Mouse (Mus musculus) MEL (cell line): ENCODE measurements around the gene Dlec1.

Source experiments
- CTCF ChIP-seq, 3 experiments: IDR thresholded peaks in 2 of 3; conservative IDR thresholded peaks in 1 of 3; 2 replicates each; pipeline ENCODE4 v1.5.1; 2011 to 2012; ENCODE audit warnings: low read length in 3 of 3, low read depth in 2 of 3, mild to moderate bottlenecking in 2 of 3, improper control_type of control experiment in 1 of 3, inconsistent platforms in 1 of 3, mixed read lengths in 1 of 3, moderate library complexity in 1 of 3; ENCODE audit not compliant: control insufficient read depth in 1 of 3, insufficient read depth in 1 of 3, poor library complexity in 1 of 3, severe bottlenecking in 1 of 3
- E2F4 ChIP-seq: IDR thresholded peaks from 2 replicates; pipeline ENCODE4 v1.6.1; 2011; ENCODE audit warnings: low read depth, low read length, improper control_type of control experiment, borderline replicate concordance
- ELF1 ChIP-seq: IDR thresholded peaks from 2 replicates; pipeline ENCODE4 v1.6.1; 2014; ENCODE audit warnings: low read depth, mild to moderate bottlenecking, inconsistent platforms, low read length, improper control_type of control experiment, moderate library complexity
- GATA1 ChIP-seq: IDR thresholded peaks from 2 replicates; pipeline ENCODE4 v1.6.1; 2011; ENCODE audit warnings: low read depth, low read length, improper control_type of control experiment
- HCFC1 ChIP-seq: IDR thresholded peaks from 2 replicates; pipeline ENCODE4 v1.6.1; 2012; ENCODE audit warnings: low read depth, mild to moderate bottlenecking, inconsistent platforms, low read length, improper control_type of control experiment, moderate library complexity
- MAFK ChIP-seq: IDR thresholded peaks from 2 replicates; pipeline ENCODE4 v1.6.1; 2011; ENCODE audit warnings: low read depth, mild to moderate bottlenecking, low read length, improper control_type of control experiment, borderline replicate concordance
- MEF2A ChIP-seq: IDR thresholded peaks from 2 replicates; pipeline ENCODE4 v1.6.1; 2014; ENCODE audit warnings: low read depth, mild to moderate bottlenecking, inconsistent platforms, low read length, improper control_type of control experiment; ENCODE audit not compliant: poor library complexity, insufficient replicate concordance, severe bottlenecking; ENCODE audit errors: extremely low read depth
- NRF1 ChIP-seq: IDR thresholded peaks from 2 replicates; pipeline ENCODE4 v1.6.1; 2014; ENCODE audit warnings: low read depth, mild to moderate bottlenecking, inconsistent platforms, low read length, improper control_type of control experiment, moderate library complexity; ENCODE audit not compliant: poor library complexity, insufficient read depth, severe bottlenecking
- POLR2A ChIP-seq, 2 experiments: IDR thresholded peaks; 2 replicates each; pipeline ENCODE4 v1.6.1; 2011 to 2012; ENCODE audit warnings: low read length in 2 of 2, mild to moderate bottlenecking in 2 of 2, control low read depth in 1 of 2, improper control_type of control experiment in 1 of 2, low read depth in 1 of 2, moderate library complexity in 1 of 2; ENCODE audit not compliant: control insufficient read depth in 1 of 2, insufficient read depth in 1 of 2, poor library complexity in 1 of 2
- SIN3A ChIP-seq: IDR thresholded peaks from 2 replicates; pipeline ENCODE4 v1.6.1; 2012; ENCODE audit warnings: low read length, improper control_type of control experiment, inconsistent platforms
- SMC3 ChIP-seq: IDR thresholded peaks from 2 replicates; pipeline ENCODE4 v1.6.1; 2011; ENCODE audit warnings: low read depth, low read length, improper control_type of control experiment
- TBP ChIP-seq: IDR thresholded peaks from 2 replicates; pipeline ENCODE4 v1.8.0; 2011; ENCODE audit warnings: low read depth, low read length, improper control_type of control experiment
- ZC3H11A ChIP-seq: IDR thresholded peaks from 2 replicates; pipeline ENCODE4 v1.6.1; 2012; ENCODE audit warnings: low read depth, mild to moderate bottlenecking, inconsistent platforms, low read length, improper control_type of control experiment

GRCm38 (mm10) chr9:119167608-119168007 lies 65.3 kb downstream of the Dlec1 start:
- TF ChIP-seq CTCF (IDR thresholded peaks at IDR 0.05 in 2 of 3, conservative IDR thresholded peaks at IDR 0.05 in 1 of 3; ENCODE audit: control insufficient read depth in 1 of 3, insufficient read depth in 1 of 3, low read depth in 2 of 3, low read length in 3 of 3, poor library complexity in 1 of 3, severe bottlenecking in 1 of 3) (no peak), MAFK (no peak; the same call in 1 of the 2 replicates), ZC3H11A (no peak), POLR2A (IDR thresholded peaks at IDR 0.05; ENCODE audit: control insufficient read depth in 1 of 2, insufficient read depth in 1 of 2, low read depth in 1 of 2, low read length in 2 of 2, poor library complexity in 1 of 2) (no peak), HCFC1 (no peak), SIN3A (no peak), TBP (no peak), NRF1 (no peak), MEF2A (no peak), SMC3 (no peak), E2F4 (no peak), GATA1 (no peak), ELF1 (no peak)
